In genomic region chr7:27801137-27801536, GRCm38 (mm10) we compare ENCODE assay signal across 1 mouse cellular context.
A peak's percentile ranks its signal among the peaks of the same experiment; 100 is the strongest.
TF ChIP-seq lines count a peak whose summit lies in the region.

No protein-coding gene starts in this region.

TF ChIP-seq in MEL, 35 proteins besides CTCF, POLR2A, EP300 and RAD21:
- TF ChIP-seq ZMIZ1 (IDR thresholded peaks at IDR 0.05; ENCODE audit: low read depth, low read length), result no peak
- no peak for TF ChIP-seq ZNF384 (IDR thresholded peaks at IDR 0.05; ENCODE audit: low read depth, low read length)
- TF ChIP-seq JUND (IDR thresholded peaks at IDR 0.05; ENCODE audit: low read depth, low read length), result no peak
- no peak for TF ChIP-seq ELF1 (IDR thresholded peaks at IDR 0.05; ENCODE audit: low read depth, low read length)
- TF ChIP-seq MAX (IDR thresholded peaks at IDR 0.05; ENCODE audit: low read length), result no peak
- TF ChIP-seq NRF1 (IDR thresholded peaks at IDR 0.05; ENCODE audit: insufficient read depth, low read depth, low read length, poor library complexity, severe bottlenecking), result no peak
- TF ChIP-seq SMC3 (IDR thresholded peaks at IDR 0.05; ENCODE audit: low read depth, low read length), result peak; percentile 63
- no peak for TF ChIP-seq MYB (IDR thresholded peaks at IDR 0.05; ENCODE audit: low read depth, low read length)
- TF ChIP-seq NELFE (IDR thresholded peaks at IDR 0.05; ENCODE audit: low read depth, low read length), result no peak
- no peak for TF ChIP-seq CHD1 (IDR thresholded peaks at IDR 0.05; ENCODE audit: low read depth, low read length)
- TF ChIP-seq MYC (IDR thresholded peaks at IDR 0.05; ENCODE audit: low read depth, low read length), result no peak
- TF ChIP-seq CHD2 (IDR thresholded peaks at IDR 0.05; ENCODE audit: low read length), result no peak
- TF ChIP-seq RCOR1 (IDR thresholded peaks at IDR 0.05; ENCODE audit: low read depth, low read length), result no peak
- TF ChIP-seq SIN3A (IDR thresholded peaks at IDR 0.05; ENCODE audit: low read length), result no peak
- no peak for TF ChIP-seq POLR2AphosphoS2 (IDR thresholded peaks at IDR 0.05; ENCODE audit: low read length)
- no peak for TF ChIP-seq POLR2AphosphoS5 (IDR thresholded peaks at IDR 0.05; ENCODE audit: borderline replicate concordance, low read depth, low read length)
- TF ChIP-seq ETS1 (IDR thresholded peaks at IDR 0.05; ENCODE audit: low read depth, low read length), result no peak
- TF ChIP-seq KAT2A (conservative IDR thresholded peaks at IDR 0.05; ENCODE audit: low read depth, low read length), result no peak
- no peak for TF ChIP-seq HCFC1 (IDR thresholded peaks at IDR 0.05; ENCODE audit: low read depth, low read length)
- peak; percentile 38 for TF ChIP-seq ZC3H11A (IDR thresholded peaks at IDR 0.05; ENCODE audit: low read depth, low read length)
- TF ChIP-seq MAZ (IDR thresholded peaks at IDR 0.05; ENCODE audit: low read depth, low read length), result no peak
- 0 out of 2 replicates have a peak, but pooled peaks have one; percentile 20 for TF ChIP-seq ZKSCAN1 (IDR thresholded peaks at IDR 0.05; ENCODE audit: low read depth, low read length)
- TF ChIP-seq UBTF (IDR thresholded peaks at IDR 0.05; ENCODE audit: borderline replicate concordance, insufficient read depth, low read depth, low read length), result no peak
- TF ChIP-seq USF1 (IDR thresholded peaks at IDR 0.05; ENCODE audit: low read depth, low read length), result no peak
